Mouse (Mus musculus) thymus, adult 2 months (tissue): ENCODE measurements around the gene Gprasp2. TPM values are rescaled to one million over a fixed set of nuclear protein-coding genes. Genes with fewer than 3 reads are reported as not detected.

Experiments
- DNase-seq: peaks from one replicate; pipeline ENCODE4 v3.0.0; 2021
- H3K27ac ChIP-seq: fragments of 200-500 bp; 2 replicates; pipeline ENCODE4 v1.5.1; 2012; ENCODE audit warnings: low read length, control low read depth; ENCODE audit not compliant: control insufficient read depth, insufficient read depth
- H3K27me3 ChIP-seq: fragments of 200-500 bp; 2 replicates; pipeline ENCODE4 v1.6.1; 2012; ENCODE audit warnings: mild to moderate bottlenecking, low read length, moderate library complexity, mixed read lengths; ENCODE audit not compliant: control insufficient read depth, insufficient read depth
- H3K36me3 ChIP-seq: fragments of 200-500 bp; 2 replicates; pipeline ENCODE4 v1.6.1; 2012; ENCODE audit warnings: mild to moderate bottlenecking, low read length, moderate library complexity; ENCODE audit not compliant: control insufficient read depth, insufficient read depth
- H3K4me1 ChIP-seq: fragments of 200-500 bp; replicated peaks from 2 replicates; pipeline ENCODE4 v1.6.1; 2012; ENCODE audit warnings: low read length; ENCODE audit not compliant: control insufficient read depth, insufficient read depth
- H3K4me3 ChIP-seq: fragments of 200-500 bp; 2 replicates; pipeline ENCODE4 v1.5.1; 2012; ENCODE audit warnings: mild to moderate bottlenecking, low read length, control low read depth, moderate library complexity; ENCODE audit not compliant: control insufficient read depth, insufficient read depth
- CTCF ChIP-seq: fragments of 200-500 bp; IDR thresholded peaks from 2 replicates; pipeline ENCODE4 v1.5.1; 2012; ENCODE audit warnings: mild to moderate bottlenecking, control low read depth, low read length, moderate library complexity, borderline replicate concordance; ENCODE audit not compliant: control insufficient read depth, poor library complexity, insufficient read depth; ENCODE audit errors: extremely low read depth
- POLR2A ChIP-seq: fragments of 200-500 bp; IDR thresholded peaks from 2 replicates; pipeline ENCODE4 v1.6.1; 2012; ENCODE audit warnings: mild to moderate bottlenecking, low read length, control low read depth, moderate library complexity; ENCODE audit not compliant: control insufficient read depth, poor library complexity, insufficient read depth; ENCODE audit errors: extremely low read depth
- WGBS: fragments of 180-500 bp; shearing (Covaris S2); methylation state at CpG from one replicate; pipeline ENCODE4 v1.1.7; 2018; 5-methylcytosine and 5-hydroxymethylcytosine counted together
- polyA plus RNA-seq: library from polyadenylated mRNA; depleted of rRNA; stranded (reverse); fragments of >200 nt; gene quantifications from 2 replicates; pipeline ENCODE4 v1.2.3, GENCODE M21; 2012; rRNA removed

The Gprasp2 gene
- polyA plus RNA-seq, 1 experiment: 5.0 TPM

DNA sequence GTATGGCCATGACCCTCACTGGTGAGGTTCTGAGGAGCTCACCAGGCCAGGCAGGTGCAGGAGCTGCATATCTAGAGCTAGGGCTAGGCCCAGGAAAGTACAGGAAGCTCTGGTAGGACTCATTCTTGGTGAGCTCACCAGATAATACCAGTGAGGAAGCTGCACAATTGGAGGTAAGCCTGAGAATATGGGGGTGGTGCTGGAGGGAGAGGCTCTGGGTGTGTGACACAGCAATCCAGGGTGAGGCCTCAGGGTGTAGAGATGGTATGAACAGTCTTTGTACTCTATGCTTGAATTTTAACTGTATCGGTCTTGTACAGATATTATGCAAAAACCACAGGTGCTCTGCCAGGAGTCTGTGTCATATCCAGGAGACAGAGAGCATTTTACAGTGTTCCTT is 40.8 kb downstream of the Gprasp2 start:
- no peaks in the 10 kb centered on the region for H3K4me1 ChIP-seq
- H3K27ac ChIP-seq: no peak overlapping the region
- no peaks in the 10 kb centered on the region for H3K36me3 ChIP-seq
- H3K27me3 ChIP-seq: no peaks in the 10 kb centered on the region
- DNase-seq: no peak
- no peak for TF ChIP-seq CTCF
- no peak for TF ChIP-seq POLR2A
- 100% methylated on average over 1 of the region's 1 CpGs for WGBS
- no peak overlapping the region for H3K4me3 ChIP-seq

DNA sequence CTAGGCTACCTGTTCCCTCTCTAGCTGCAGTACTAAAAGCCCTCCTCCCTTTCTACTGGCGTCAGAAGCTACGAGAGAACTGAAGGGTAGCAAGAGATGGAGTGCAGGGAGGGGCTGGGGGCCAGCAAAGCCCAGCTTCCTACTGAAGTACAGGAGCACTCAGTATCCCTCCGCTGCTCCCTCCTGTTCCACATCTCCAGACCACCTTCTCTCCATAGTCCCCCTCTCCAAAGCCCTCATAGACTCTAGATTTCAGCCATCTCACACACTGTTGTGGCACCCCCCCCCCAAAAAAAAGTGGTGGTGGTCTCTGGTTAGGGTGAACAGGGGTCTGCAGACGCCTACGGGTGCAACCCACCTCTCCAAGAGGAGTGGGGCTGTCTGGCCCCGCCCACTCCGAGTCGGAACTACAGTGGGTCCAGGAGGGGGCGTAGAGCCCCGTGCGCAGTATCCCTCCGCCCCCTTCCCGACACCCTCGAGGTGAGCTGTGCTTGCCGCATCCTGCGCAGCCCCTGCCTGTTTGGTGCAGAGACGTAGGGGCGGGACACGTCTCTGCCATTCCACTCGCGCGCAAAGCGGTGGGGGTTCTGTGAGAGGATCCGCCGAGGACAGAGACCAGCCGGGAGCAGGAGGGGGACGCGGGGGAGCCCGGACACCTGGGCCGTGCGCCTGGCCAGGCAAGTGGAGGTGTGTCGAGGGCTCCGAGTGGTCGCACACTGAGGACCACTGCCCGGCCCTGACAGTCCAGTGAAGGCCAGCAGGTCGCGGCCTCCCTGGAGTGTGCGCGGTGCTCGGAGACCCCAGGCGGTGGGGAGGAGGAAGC is 46.8 kb downstream of the Gprasp2 start:
- peak; percentile 84 for DNase-seq
- WGBS: under 1% methylated on average over 33 of the region's 41 CpGs
- Histone ChIP-seq H3K27me3 (no peaks in the 10 kb centered on the region), H3K27ac (peak overlapping the region; percentile 64; the same call in 1 of the 2 replicates), H3K36me3 (peaks cover 19% of the 10 kb centered on the region), H3K4me3 (peak overlapping the region; percentile 99), H3K4me1 (peaks cover 2% of the 10 kb centered on the region; the same call in 1 of the 2 replicates)
- no peak for TF ChIP-seq CTCF
- TF ChIP-seq POLR2A: peak; percentile 30; the same call in 1 of the 2 replicates

DNA sequence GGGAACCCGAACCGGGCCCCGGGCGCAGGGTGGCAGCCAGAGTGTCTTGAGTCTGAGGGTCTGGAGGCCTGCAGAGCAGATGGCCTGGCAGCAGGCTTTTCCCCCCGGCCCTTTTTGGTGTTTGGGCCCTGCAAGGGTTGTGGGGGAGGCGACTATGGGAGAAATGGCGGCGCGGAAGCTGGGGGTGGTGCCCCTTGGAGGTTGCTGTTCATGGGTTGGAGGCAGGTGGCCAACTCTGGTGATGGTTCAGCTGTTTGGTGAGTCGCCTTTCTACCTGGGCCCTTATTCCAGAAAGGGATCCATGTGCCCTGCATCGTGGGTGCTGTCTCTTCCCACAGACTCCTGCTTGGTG is 47.4 kb downstream of the Gprasp2 start:
- peaks cover 19% of the 10 kb centered on the region for H3K36me3 ChIP-seq
- WGBS: 6% methylated on average over 11 of the region's 11 CpGs
- H3K4me3 ChIP-seq: peak overlapping the region; percentile 99
- H3K27ac ChIP-seq: peak overlapping the region; percentile 31; the same call in 1 of the 2 replicates
- no peak for DNase-seq
- TF ChIP-seq POLR2A: no peak
- no peak for TF ChIP-seq CTCF
- peaks cover 2% of the 10 kb centered on the region; the same call in 1 of the 2 replicates for H3K4me1 ChIP-seq
- no peaks in the 10 kb centered on the region for H3K27me3 ChIP-seq

Other genes starting within 250 kb of the Gprasp2 start
- gene Nxf7, start 240.3 kb upstream of the Gprasp2 start, polyA plus RNA-seq: 0.19 TPM in 1 of 2 replicates, not detected in the other
- gene Prame, start 211.3 kb upstream of the Gprasp2 start, polyA plus RNA-seq: not detected in 2 replicates
- not detected in 2 replicates for gene Tcp11x2, start 145.2 kb upstream of the Gprasp2 start, polyA plus RNA-seq
- not detected in 2 replicates for gene Tmsb15a, start 113.8 kb upstream of the Gprasp2 start, polyA plus RNA-seq
- gene Armcx5, start 96.3 kb upstream of the Gprasp2 start, polyA plus RNA-seq: 2.0 and 2.1 TPM in 2 replicates
- 19.9 and 20.3 TPM in 2 replicates for gene Gprasp1, start 96.3 kb upstream of the Gprasp2 start, polyA plus RNA-seq
- 11.5 and 14.6 TPM in 2 replicates for gene Bhlhb9, start 41.4 kb upstream of the Gprasp2 start, polyA plus RNA-seq
- 4.8 and 6.2 TPM in 2 replicates for gene Arxes2, start 154.8 kb downstream of the Gprasp2 start, polyA plus RNA-seq
- 0.35 and 0.71 TPM in 2 replicates for gene Arxes1, start 194.3 kb downstream of the Gprasp2 start, polyA plus RNA-seq
- gene Bex2, start 229.2 kb downstream of the Gprasp2 start, polyA plus RNA-seq: 0.64 and 1.1 TPM in 2 replicates
- 0.03 TPM in 1 of 2 replicates, not detected in the other for gene Nxf3, start 246.2 kb downstream of the Gprasp2 start, polyA plus RNA-seq